Mouse (Mus musculus): ENCODE data around the gene Ssbp3.

DNA sequence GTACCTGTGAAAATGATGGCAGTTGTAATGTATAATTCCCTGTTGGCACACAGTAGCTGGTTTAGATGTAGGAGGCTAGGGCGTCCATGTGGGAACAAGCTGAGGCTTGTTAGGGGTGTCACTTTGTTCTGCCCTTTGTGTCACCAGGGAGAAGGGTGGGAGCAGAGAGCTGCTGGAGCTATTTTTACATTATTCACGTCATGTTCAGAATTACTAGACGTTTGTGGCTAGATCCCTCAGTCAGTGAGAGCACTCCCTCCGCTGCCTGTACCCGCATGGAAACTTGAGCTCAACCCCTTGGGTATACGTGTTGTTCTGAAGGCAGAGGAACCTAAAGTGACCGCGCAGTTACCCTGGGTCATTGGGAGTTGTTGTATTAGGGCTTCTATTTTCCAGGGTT lies 58.4 kb downstream of the Ssbp3 start:
- TF ChIP-seq CTCF (IDR thresholded peaks at IDR 0.05; ENCODE audit: borderline replicate concordance, insufficient read depth, low read length) (no peak), POLR2A (IDR thresholded peaks at IDR 0.05; ENCODE audit: low read depth, low read length) (no peak)
